Mouse (Mus musculus): ENCODE data around the gene Kcnt2. TPM values are rescaled to one million over a fixed set of nuclear protein-coding genes. Genes with fewer than 3 reads are reported as not detected.
A peak's percentile ranks its signal among the peaks of the same experiment; 100 is the strongest.

Gene Kcnt2
- polyA plus RNA-seq, 1 experiment from 2014 or later = 1.6 TPM

- Histone ChIP-seq H3K27ac (ENCODE audit: low read depth, low read length) (no peak overlapping the region), H3K27me3 (ENCODE audit: control insufficient read depth, insufficient read depth, low read length) (no peaks in the 10 kb centered on the region), H3K4me3 (ENCODE audit: low read depth, low read length) (no peak overlapping the region), H3K36me3 (ENCODE audit: control insufficient read depth, insufficient read depth, low read length) (no peaks in the 10 kb centered on the region), H3K4me2 (ENCODE audit: low read depth, low read length, severe bottlenecking) (no peak overlapping the region), H3K9ac (ENCODE audit: low read length) (no peak overlapping the region), H3K9me3 (ENCODE audit: control insufficient read depth, low read length) (no peaks in the 10 kb centered on the region), H3K4me1 (replicated peaks; ENCODE audit: control insufficient read depth, insufficient read depth, low read length) (no peaks in the 10 kb centered on the region)
- no peak for DNase-seq (ENCODE audit: low spot score)
- WGBS = 74% methylated on average over 4 of the region's 4 CpGs
- ATAC-seq (replicated peaks; ENCODE audit: low FRiP score) = no peak
These were observed 144.3 kb downstream of the Kcnt2 start for GRCm38 (mm10) chr1:140390301-140390700.

- Histone ChIP-seq H3K27me3 (ENCODE audit: control insufficient read depth, insufficient read depth, low read length) (no peaks in the 10 kb centered on the region), H3K9me3 (ENCODE audit: control insufficient read depth, low read length) (no peaks in the 10 kb centered on the region), H3K4me3 (ENCODE audit: low read depth, low read length) (no peak overlapping the region), H3K9ac (ENCODE audit: low read length) (no peak overlapping the region), H3K4me2 (ENCODE audit: low read depth, low read length, severe bottlenecking) (no peak overlapping the region), H3K36me3 (ENCODE audit: control insufficient read depth, insufficient read depth, low read length) (no peaks in the 10 kb centered on the region), H3K27ac (ENCODE audit: low read depth, low read length) (no peak overlapping the region), H3K4me1 (replicated peaks; ENCODE audit: control insufficient read depth, insufficient read depth, low read length) (no peaks in the 10 kb centered on the region)
- ATAC-seq (replicated peaks; ENCODE audit: low FRiP score) = no peak
- DNase-seq (ENCODE audit: low spot score) = no peak
These were observed 151.8 kb downstream of the Kcnt2 start for GRCm38 (mm10) chr1:140397756-140398155.

- Histone ChIP-seq H3K4me1 (replicated peaks; ENCODE audit: control insufficient read depth, insufficient read depth, low read length) (no peaks in the 10 kb centered on the region), H3K4me2 (ENCODE audit: low read depth, low read length, severe bottlenecking) (no peak overlapping the region), H3K9ac (ENCODE audit: low read length) (no peak overlapping the region), H3K4me3 (ENCODE audit: low read depth, low read length) (no peak overlapping the region), H3K27ac (ENCODE audit: low read depth, low read length) (no peak overlapping the region), H3K36me3 (ENCODE audit: control insufficient read depth, insufficient read depth, low read length) (no peaks in the 10 kb centered on the region), H3K27me3 (ENCODE audit: control insufficient read depth, insufficient read depth, low read length) (no peaks in the 10 kb centered on the region), H3K9me3 (ENCODE audit: control insufficient read depth, low read length) (no peaks in the 10 kb centered on the region)
- ATAC-seq (replicated peaks; ENCODE audit: low FRiP score) = no peak
- DNase-seq (ENCODE audit: low spot score) = no peak
- 88% methylated on average over 4 of the region's 4 CpGs for WGBS
These were observed 160.8 kb downstream of the Kcnt2 start for GRCm38 (mm10) chr1:140406631-140407288.

GRCm38 (mm10) chr1:140415761-140416160 lies 169.8 kb downstream of the Kcnt2 start:
- Histone ChIP-seq H3K4me2 (ENCODE audit: low read depth, low read length, severe bottlenecking) (no peak overlapping the region), H3K4me1 (replicated peaks; ENCODE audit: control insufficient read depth, insufficient read depth, low read length) (no peaks in the 10 kb centered on the region), H3K27ac (ENCODE audit: low read depth, low read length) (no peak overlapping the region), H3K4me3 (ENCODE audit: low read depth, low read length) (no peak overlapping the region), H3K27me3 (ENCODE audit: control insufficient read depth, insufficient read depth, low read length) (no peaks in the 10 kb centered on the region), H3K36me3 (ENCODE audit: control insufficient read depth, insufficient read depth, low read length) (no peaks in the 10 kb centered on the region), H3K9ac (ENCODE audit: low read length) (no peak overlapping the region), H3K9me3 (ENCODE audit: control insufficient read depth, low read length) (no peaks in the 10 kb centered on the region)
- ATAC-seq (replicated peaks; ENCODE audit: low FRiP score) (no peak), DNase-seq (ENCODE audit: low spot score) (no peak)
- WGBS = 78% methylated on average over 1 of the region's 1 CpGs

- no peaks in the 10 kb centered on the region for H3K36me3 ChIP-seq (ENCODE audit: control insufficient read depth, insufficient read depth, low read length)
- H3K4me2 ChIP-seq (ENCODE audit: low read depth, low read length, severe bottlenecking) = no peak overlapping the region
- no peak overlapping the region for H3K27ac ChIP-seq (ENCODE audit: low read depth, low read length)
- no peaks in the 10 kb centered on the region for H3K9me3 ChIP-seq (ENCODE audit: control insufficient read depth, low read length)
- H3K9ac ChIP-seq (ENCODE audit: low read length) = no peak overlapping the region
- no peak overlapping the region for H3K4me3 ChIP-seq (ENCODE audit: low read depth, low read length)
- no peaks in the 10 kb centered on the region for H3K4me1 ChIP-seq (replicated peaks; ENCODE audit: control insufficient read depth, insufficient read depth, low read length)
- no peaks in the 10 kb centered on the region for H3K27me3 ChIP-seq (ENCODE audit: control insufficient read depth, insufficient read depth, low read length)
- DNase-seq (ENCODE audit: low spot score) (no peak), ATAC-seq (replicated peaks; ENCODE audit: low FRiP score) (no peak)
These were observed 177.0 kb downstream of the Kcnt2 start for GRCm38 (mm10) chr1:140422954-140423353.

GRCm38 (mm10) chr1:140429284-140429850 lies 183.4 kb downstream of the Kcnt2 start:
- Histone ChIP-seq H3K9ac (ENCODE audit: low read length) (no peak overlapping the region), H3K9me3 (ENCODE audit: control insufficient read depth, low read length) (no peaks in the 10 kb centered on the region), H3K27ac (ENCODE audit: low read depth, low read length) (no peak overlapping the region), H3K4me3 (ENCODE audit: low read depth, low read length) (no peak overlapping the region), H3K4me1 (replicated peaks; ENCODE audit: control insufficient read depth, insufficient read depth, low read length) (no peaks in the 10 kb centered on the region), H3K36me3 (ENCODE audit: control insufficient read depth, insufficient read depth, low read length) (no peaks in the 10 kb centered on the region), H3K27me3 (ENCODE audit: control insufficient read depth, insufficient read depth, low read length) (no peaks in the 10 kb centered on the region), H3K4me2 (ENCODE audit: low read depth, low read length, severe bottlenecking) (no peak overlapping the region)
- no peak for DNase-seq (ENCODE audit: low spot score)
- WGBS = 9% methylated on average over 2 of the region's 2 CpGs
- ATAC-seq (replicated peaks; ENCODE audit: low FRiP score) = peak; percentile 49; the same call in 1 of the 2 replicates

- Histone ChIP-seq H3K4me3 (ENCODE audit: low read depth, low read length) (no peak overlapping the region), H3K9ac (ENCODE audit: low read length) (no peak overlapping the region), H3K4me1 (replicated peaks; ENCODE audit: control insufficient read depth, insufficient read depth, low read length) (no peaks in the 10 kb centered on the region), H3K27ac (ENCODE audit: low read depth, low read length) (no peak overlapping the region), H3K27me3 (ENCODE audit: control insufficient read depth, insufficient read depth, low read length) (no peaks in the 10 kb centered on the region), H3K36me3 (ENCODE audit: control insufficient read depth, insufficient read depth, low read length) (no peaks in the 10 kb centered on the region), H3K9me3 (ENCODE audit: control insufficient read depth, low read length) (no peaks in the 10 kb centered on the region), H3K4me2 (ENCODE audit: low read depth, low read length, severe bottlenecking) (no peak overlapping the region)
- no peak for DNase-seq (ENCODE audit: low spot score)
- WGBS = 65% methylated on average over 1 of the region's 1 CpGs
- no peak for ATAC-seq (replicated peaks; ENCODE audit: low FRiP score)
These were observed 186.1 kb downstream of the Kcnt2 start for GRCm38 (mm10) chr1:140432039-140432438.

GRCm38 (mm10) chr1:140434791-140435190 lies 188.8 kb downstream of the Kcnt2 start:
- Histone ChIP-seq H3K4me1 (replicated peaks; ENCODE audit: control insufficient read depth, insufficient read depth, low read length) (no peaks in the 10 kb centered on the region), H3K4me3 (ENCODE audit: low read depth, low read length) (no peak overlapping the region), H3K27ac (ENCODE audit: low read depth, low read length) (no peak overlapping the region), H3K27me3 (ENCODE audit: control insufficient read depth, insufficient read depth, low read length) (no peaks in the 10 kb centered on the region), H3K9me3 (ENCODE audit: control insufficient read depth, low read length) (no peaks in the 10 kb centered on the region), H3K4me2 (ENCODE audit: low read depth, low read length, severe bottlenecking) (no peak overlapping the region), H3K9ac (ENCODE audit: low read length) (no peak overlapping the region), H3K36me3 (ENCODE audit: control insufficient read depth, insufficient read depth, low read length) (no peaks in the 10 kb centered on the region)
- WGBS = 91% methylated on average over 2 of the region's 2 CpGs
- ATAC-seq (replicated peaks; ENCODE audit: low FRiP score) (no peak), DNase-seq (ENCODE audit: low spot score) (no peak)

GRCm38 (mm10) chr1:140438176-140438575 lies 192.2 kb downstream of the Kcnt2 start:
- no peaks in the 10 kb centered on the region for H3K9me3 ChIP-seq (ENCODE audit: control insufficient read depth, low read length)
- no peak overlapping the region for H3K9ac ChIP-seq (ENCODE audit: low read length)
- no peak overlapping the region for H3K4me3 ChIP-seq (ENCODE audit: low read depth, low read length)
- 79% methylated on average over 5 of the region's 5 CpGs for WGBS
- H3K4me1 ChIP-seq (replicated peaks; ENCODE audit: control insufficient read depth, insufficient read depth, low read length) = no peaks in the 10 kb centered on the region
- DNase-seq (ENCODE audit: low spot score) = no peak
- no peak for ATAC-seq (replicated peaks; ENCODE audit: low FRiP score)
- H3K36me3 ChIP-seq (ENCODE audit: control insufficient read depth, insufficient read depth, low read length) = no peaks in the 10 kb centered on the region
- no peaks in the 10 kb centered on the region for H3K27me3 ChIP-seq (ENCODE audit: control insufficient read depth, insufficient read depth, low read length)
- no peak overlapping the region for H3K27ac ChIP-seq (ENCODE audit: low read depth, low read length)
- H3K4me2 ChIP-seq (ENCODE audit: low read depth, low read length, severe bottlenecking) = no peak overlapping the region
